Mouse (Mus musculus) olfactory bulb, adult 2 months (tissue): Measurements from ENCODE around the gene Hmgb1. TPM values are rescaled to one million over a fixed set of nuclear protein-coding genes. Genes with fewer than 3 reads are reported as not detected.
A peak's percentile ranks its signal among the peaks of the same experiment; 100 is the strongest.
"Not testable (repeated sequence)": the region's sequence is repeated elsewhere in the genome, so short reads cannot be mapped to it uniquely, and the experiment has no call there.

Experiments used
- H3K27ac ChIP-seq: fragments of 200-500 bp; 2 replicates; pipeline ENCODE4 v1.5.1; 2012; ENCODE audit warnings: low read depth, low read length; ENCODE audit not compliant: insufficient read depth
- H3K4me1 ChIP-seq: fragments of 200-500 bp; 2 replicates; pipeline ENCODE4 v1.6.1; 2012; ENCODE audit warnings: low read length; ENCODE audit not compliant: control insufficient read depth, insufficient read depth
- H3K4me3 ChIP-seq: fragments of 200-500 bp; 2 replicates; pipeline ENCODE4 v1.5.1; 2012; ENCODE audit warnings: mild to moderate bottlenecking, low read depth, low read length, moderate library complexity; ENCODE audit not compliant: insufficient read depth
- CTCF ChIP-seq: fragments of 200-500 bp; IDR thresholded peaks from 2 replicates; pipeline ENCODE4 v1.5.1; 2012; ENCODE audit warnings: low read depth, mild to moderate bottlenecking, low read length, moderate library complexity; ENCODE audit not compliant: insufficient read depth
- POLR2A ChIP-seq: fragments of 200-500 bp; IDR thresholded peaks from 2 replicates; pipeline ENCODE4 v1.6.1; 2012; ENCODE audit warnings: mild to moderate bottlenecking, low read depth, low read length, moderate library complexity; ENCODE audit not compliant: insufficient read depth
- WGBS: fragments of 180-500 bp; shearing (Covaris S2); methylation state at CpG from one replicate; pipeline ENCODE4 v1.1.7; 2018; 5-methylcytosine and 5-hydroxymethylcytosine counted together
- polyA plus RNA-seq: library from polyadenylated mRNA; stranded (reverse); fragments of >200 nt; gene quantifications from 2 replicates; pipeline ENCODE4 v1.2.4, GENCODE M21; 2012; ENCODE audit warnings: low replicate concordance; ENCODE audit not compliant: missing spikeins, insufficient read depth, insufficient read length

Hmgb1 gene
- polyA plus RNA-seq, 1 experiment, result 501 TPM

DNA sequence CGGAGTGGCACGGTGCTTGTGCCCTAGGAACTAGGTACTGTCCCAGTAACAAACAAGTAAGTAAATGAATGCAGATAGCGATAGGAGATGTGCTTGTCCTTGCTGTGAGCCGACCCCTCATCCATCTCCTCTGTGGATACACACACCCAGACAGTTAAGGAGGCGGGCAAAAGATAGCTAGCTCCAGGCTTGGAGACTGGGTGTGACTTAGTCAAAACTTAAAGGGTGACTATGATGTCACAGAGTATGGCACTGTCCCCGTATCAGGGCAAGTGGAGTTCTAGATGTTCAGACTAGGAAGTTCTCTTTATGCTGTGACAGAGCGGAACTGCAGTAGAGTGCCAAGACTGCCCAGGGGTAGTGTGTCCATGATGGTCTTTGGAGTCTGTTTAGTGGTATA, 37.6 kb downstream of the Hmgb1 start:
- Histone ChIP-seq H3K27ac (no peak overlapping the region), H3K4me3 (no peak overlapping the region), H3K4me1 (peaks cover 14% of the 10 kb centered on the region)
- TF ChIP-seq POLR2A, result no peak
- TF ChIP-seq CTCF, result no peak
- 97% methylated on average over 7 of the region's 7 CpGs for WGBS

DNA sequence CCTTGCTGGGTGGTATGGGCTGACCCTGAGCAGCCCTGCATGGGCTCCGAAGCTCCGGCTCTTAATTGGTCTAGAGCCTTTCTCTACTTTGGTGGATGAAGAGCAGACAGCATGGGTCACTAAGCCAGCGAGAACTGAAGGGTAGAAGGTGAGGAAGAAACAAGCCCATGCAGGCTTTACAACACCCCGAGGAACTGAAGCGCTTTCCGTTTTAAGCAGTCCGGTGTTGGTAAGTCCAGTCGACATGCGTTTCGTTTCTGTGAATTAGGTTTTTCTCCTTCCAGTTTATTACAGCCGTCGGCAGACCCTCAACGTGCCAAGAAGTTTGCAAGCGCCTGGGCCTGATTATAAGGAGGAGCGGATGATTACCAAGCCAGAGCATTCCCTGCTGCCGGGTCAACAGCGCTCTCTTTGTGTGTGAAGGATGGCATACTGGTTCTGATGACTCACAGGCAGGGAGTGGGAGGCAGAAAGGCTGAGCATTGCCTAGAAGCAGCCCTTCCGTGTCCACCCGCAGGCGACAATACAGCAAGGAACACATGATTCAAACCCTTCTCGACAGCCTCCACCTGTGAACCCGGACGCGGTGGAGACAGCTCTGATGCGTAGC, 40.4 kb downstream of the Hmgb1 start:
- no peak; the same call in 1 of the 2 replicates for TF ChIP-seq CTCF
- TF ChIP-seq POLR2A, result no peak
- WGBS, result 29% methylated on average over 25 of the region's 25 CpGs
- peaks cover 10% of the 10 kb centered on the region for H3K4me1 ChIP-seq
- H3K4me3 ChIP-seq, result no peak overlapping the region
- H3K27ac ChIP-seq, result peak overlapping the region; percentile 23

GRCm38 (mm10) chr5:149141155-149141554, 43.1 kb downstream of the Hmgb1 start:
- H3K4me1 ChIP-seq, result peaks cover 10% of the 10 kb centered on the region
- H3K27ac ChIP-seq, H3K4me3 ChIP-seq: not testable (repeated sequence)
- 95% methylated on average over 1 of the region's 1 CpGs for WGBS

DNA sequence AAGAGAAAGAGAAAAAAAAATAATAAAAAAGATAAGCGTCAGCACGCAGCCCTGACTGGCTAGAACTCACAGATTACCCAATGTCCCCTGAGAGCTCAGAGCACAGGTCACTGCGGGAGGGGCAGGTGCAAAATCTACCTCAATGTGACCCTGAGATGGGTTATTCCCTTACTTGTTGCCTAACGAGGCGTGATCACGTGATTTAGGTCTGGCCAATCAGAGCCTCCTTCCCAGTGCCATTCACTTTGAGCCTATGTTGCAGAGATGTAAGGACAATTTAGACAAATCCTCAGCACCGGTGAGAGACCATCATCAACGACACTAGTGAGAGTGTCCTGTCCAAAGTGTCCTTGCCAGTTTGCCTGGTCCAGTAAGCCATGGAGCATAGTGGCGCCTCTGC, 44.0 kb downstream of the Hmgb1 start:
- no peak overlapping the region for H3K4me3 ChIP-seq
- TF ChIP-seq CTCF, result no peak
- no peak for TF ChIP-seq POLR2A
- WGBS, result 78% methylated on average over 9 of the region's 9 CpGs
- H3K27ac ChIP-seq, result no peak overlapping the region
- peaks cover 13% of the 10 kb centered on the region for H3K4me1 ChIP-seq

- 91% methylated on average over 6 of the region's 6 CpGs for WGBS
- peaks cover 13% of the 10 kb centered on the region for H3K4me1 ChIP-seq
- H3K4me3 ChIP-seq, H3K27ac ChIP-seq: not testable (repeated sequence)
Measured at GRCm38 (mm10) chr5:149138087-149138486, 46.2 kb downstream of the Hmgb1 start.

DNA sequence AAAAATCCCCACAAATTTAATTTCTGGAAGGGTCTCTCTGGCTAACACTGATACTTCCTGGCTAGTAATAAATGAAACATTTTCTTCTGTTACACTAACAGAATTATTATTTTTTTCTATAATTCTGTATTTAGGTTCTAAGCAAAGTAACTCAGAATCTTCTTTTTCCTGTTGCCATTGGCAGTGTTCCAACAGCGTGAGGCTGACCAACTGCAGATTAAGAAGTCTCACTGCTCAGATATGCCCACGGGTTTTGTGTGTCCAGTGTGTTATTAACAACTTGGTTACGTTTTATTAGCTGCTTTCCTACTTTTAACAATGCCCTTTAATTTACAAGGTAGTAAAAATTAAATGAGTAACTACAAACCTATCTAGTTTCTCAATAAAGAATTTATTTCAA, 46.8 kb downstream of the Hmgb1 start:
- TF ChIP-seq POLR2A (no peak), CTCF (no peak)
- H3K4me3 ChIP-seq, result no peak overlapping the region
- 72% methylated on average over 3 of the region's 3 CpGs for WGBS
- no peak overlapping the region for H3K27ac ChIP-seq
- peaks cover 13% of the 10 kb centered on the region for H3K4me1 ChIP-seq

- TF ChIP-seq POLR2A, result no peak
- no peak for TF ChIP-seq CTCF
- Histone ChIP-seq H3K27ac (no peak overlapping the region), H3K4me1 (peaks cover 13% of the 10 kb centered on the region), H3K4me3 (no peak overlapping the region)
- 74% methylated on average over 4 of the region's 4 CpGs for WGBS
Measured at GRCm38 (mm10) chr5:149136933-149137365, 47.3 kb downstream of the Hmgb1 start.

DNA sequence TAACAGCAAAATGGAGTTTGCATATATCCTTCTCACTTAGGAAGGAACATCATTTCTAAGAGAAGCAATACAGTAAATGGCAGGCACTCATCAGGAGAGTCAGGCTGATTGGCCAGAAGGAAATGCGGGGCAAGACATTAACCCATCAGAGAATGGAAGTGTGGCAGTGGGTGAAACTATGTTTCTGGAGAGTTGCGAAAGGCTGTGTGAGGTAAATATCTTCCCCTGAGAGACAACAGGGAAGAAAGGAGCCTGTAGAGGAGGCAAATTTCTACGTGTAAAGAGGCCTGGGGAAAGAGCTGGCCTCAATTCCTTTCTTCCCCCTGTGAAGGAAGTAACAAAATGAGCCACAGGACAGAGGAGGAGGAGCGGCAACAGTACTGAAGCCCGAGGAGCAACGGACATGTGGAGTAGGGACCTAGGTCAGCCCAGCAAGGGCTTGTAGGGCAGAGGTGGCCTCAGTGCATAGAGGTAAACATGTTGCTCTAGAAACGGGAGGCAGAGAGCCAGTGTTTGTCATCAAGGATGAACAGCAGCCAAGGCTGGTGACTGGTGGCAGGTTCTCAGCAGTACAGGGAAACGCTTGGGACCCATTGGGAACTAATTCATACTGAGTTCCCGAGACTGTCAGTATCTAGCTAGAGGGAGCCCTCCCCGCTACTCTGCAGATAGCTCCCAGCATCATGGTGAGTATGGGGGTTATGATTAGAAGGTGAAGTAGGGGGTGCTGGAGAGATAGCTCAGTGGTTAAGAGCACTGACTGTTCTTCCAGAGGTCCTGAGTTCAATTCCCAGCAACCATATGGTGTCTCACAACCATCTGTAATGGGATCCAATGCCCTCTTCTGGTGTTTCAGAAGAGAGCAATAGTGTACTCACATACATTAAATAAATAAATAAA, 48.6 kb downstream of the Hmgb1 start:
- peaks cover 13% of the 10 kb centered on the region for H3K4me1 ChIP-seq
- H3K27ac ChIP-seq, result no peak overlapping the region
- 70% methylated on average over 10 of the region's 10 CpGs for WGBS
- TF ChIP-seq CTCF, result no peak
- TF ChIP-seq POLR2A, result no peak
- no peak overlapping the region for H3K4me3 ChIP-seq

DNA sequence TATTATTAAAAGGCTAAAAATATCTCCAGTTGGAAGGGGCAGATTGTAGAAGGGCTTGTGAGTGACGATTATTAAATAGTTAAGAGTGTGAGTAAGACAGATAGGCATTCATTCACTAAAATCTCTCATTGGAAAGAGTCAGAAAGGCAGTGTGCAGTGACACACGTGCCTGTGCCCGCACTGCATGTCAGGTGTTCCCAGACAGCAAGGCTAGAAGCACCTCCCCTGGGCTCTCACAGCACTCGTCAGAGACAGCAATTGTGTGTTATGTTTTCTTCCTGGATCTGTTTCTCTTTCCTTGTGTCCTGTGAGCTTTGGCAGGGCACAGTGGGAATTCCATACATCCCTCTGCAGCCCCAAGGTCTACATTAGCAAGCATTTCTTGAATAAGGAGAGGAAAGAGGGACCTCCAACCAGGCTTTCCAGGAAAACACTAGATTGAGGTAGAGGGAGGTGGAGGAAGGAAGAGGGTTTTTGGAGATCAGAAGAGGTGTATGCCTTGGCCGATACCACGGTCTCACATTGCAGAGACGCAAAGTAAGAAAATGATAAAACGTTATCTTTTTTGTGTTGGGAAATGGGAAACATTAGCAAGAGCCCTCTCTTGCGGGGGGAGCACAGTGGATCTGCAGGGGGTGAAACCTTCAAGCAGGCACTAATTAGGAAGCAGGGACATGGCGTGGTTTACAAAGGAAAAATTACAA, 49.4 kb downstream of the Hmgb1 start:
- H3K27ac ChIP-seq, result no peak overlapping the region
- TF ChIP-seq POLR2A, result no peak
- no peak for TF ChIP-seq CTCF

More for the DNA sequence above, 49.4 kb downstream of the Hmgb1 start:
- H3K4me3 ChIP-seq, result no peak overlapping the region
- WGBS, result 41% methylated on average over 10 of the region's 10 CpGs
- peaks cover 13% of the 10 kb centered on the region for H3K4me1 ChIP-seq
